Mouse (Mus musculus) layer of hippocampus, postnatal 25 days (tissue): Measurements from ENCODE around the gene Fggy. TPM values are rescaled to one million over a fixed set of nuclear protein-coding genes. Genes with fewer than 3 reads are reported as not detected.

Experiments
- DNase-seq, 2 experiments: peaks; one replicate each; pipeline ENCODE4 v3.0.0; 2022; ENCODE audit warnings: mixed read lengths in 2 of 2, low spot score in 1 of 2; ENCODE audit errors: extremely low spot score in 1 of 2
- total RNA-seq, 2 experiments: library from RNA; stranded (reverse); gene quantifications; 2 replicates each; pipeline ENCODE4 v1.2.3; 2021

Gene Fggy
- total RNA-seq, 2 experiments from 2014 or later = 9.9 to 10.4 TPM

- no peak for DNase-seq
Measured at GRCm38 (mm10) chr4:95895199-95895754, 338.0 kb downstream of the Fggy start.

- no peak for DNase-seq
Measured at GRCm38 (mm10) chr4:95896571-95896970, 339.3 kb downstream of the Fggy start.

- DNase-seq = no peak
Measured at GRCm38 (mm10) chr4:95897236-95897874, 340.0 kb downstream of the Fggy start.

- no peak for DNase-seq
Measured at GRCm38 (mm10) chr4:95898714-95899113, 341.4 kb downstream of the Fggy start.

- no peak for DNase-seq
Measured at GRCm38 (mm10) chr4:95899926-95900712, 342.8 kb downstream of the Fggy start.

- no peak for DNase-seq
Measured at GRCm38 (mm10) chr4:95900815-95901214, 343.5 kb downstream of the Fggy start.

GRCm38 (mm10) chr4:95906141-95906540, 348.8 kb downstream of the Fggy start:
- no peak for DNase-seq

- no peak for DNase-seq
Measured at GRCm38 (mm10) chr4:95909689-95910654, 352.7 kb downstream of the Fggy start.

GRCm38 (mm10) chr4:95913026-95913425, 355.7 kb downstream of the Fggy start:
- DNase-seq = no peak

GRCm38 (mm10) chr4:95915628-95916579, 358.6 kb downstream of the Fggy start:
- DNase-seq = no peak

- DNase-seq = no peak
Measured at GRCm38 (mm10) chr4:95917703-95918102, 360.4 kb downstream of the Fggy start.

GRCm38 (mm10) chr4:95920448-95920847, 363.1 kb downstream of the Fggy start:
- DNase-seq = no peak

- peak; percentile 67 to 87 for DNase-seq
Measured at GRCm38 (mm10) chr4:95924210-95925184, 367.2 kb downstream of the Fggy start.

- no peak for DNase-seq
Measured at GRCm38 (mm10) chr4:95928846-95929245, 371.5 kb downstream of the Fggy start.

- no peak for DNase-seq
Measured at GRCm38 (mm10) chr4:95929936-95930335, 372.6 kb downstream of the Fggy start.

- DNase-seq = no peak
Measured at GRCm38 (mm10) chr4:95931331-95931730, 374.0 kb downstream of the Fggy start.

- DNase-seq = no peak
Measured at GRCm38 (mm10) chr4:95933801-95934356, 376.6 kb downstream of the Fggy start.
